Mouse (Mus musculus) lung, postnatal 4 days (tissue): Measurements from ENCODE around the gene Spindoc.

Source experiments
- DNase-seq, 2 experiments: peaks; one replicate each; pipeline ENCODE4 v3.0.0; 2021

Spindoc gene

GRCm38 (mm10) chr19:7382903-7383865 lies at the start of gene Spindoc:
Spindoc (minus strand) TSS chr19:7382994.
- peak; percentile 98 to 99 for DNase-seq

- DNase-seq: no peak
Observed at GRCm38 (mm10) chr19:7425398-7425775, 42.6 kb upstream of the Spindoc start.

GRCm38 (mm10) chr19:7424590-7425397 lies 42.0 kb upstream of the Spindoc start:
- DNase-seq: no peak

- no peak for DNase-seq
Observed at GRCm38 (mm10) chr19:7424131-7424530, 41.3 kb upstream of the Spindoc start.

- no peak for DNase-seq
Observed at GRCm38 (mm10) chr19:7423656-7424030, 40.8 kb upstream of the Spindoc start.

GRCm38 (mm10) chr19:7423028-7423655 lies 40.3 kb upstream of the Spindoc start:
- DNase-seq: peak; percentile 94 to 97

- peak in 1 of 2 experiments; percentile 25 for DNase-seq
Observed at GRCm38 (mm10) chr19:7422656-7423027, 39.8 kb upstream of the Spindoc start.

- DNase-seq: peak; percentile 58 to 83
Observed at GRCm38 (mm10) chr19:7421602-7422591, 39.1 kb upstream of the Spindoc start.

GRCm38 (mm10) chr19:7420841-7421601 lies 38.2 kb upstream of the Spindoc start:
- peak in 1 of 2 experiments; percentile 30 for DNase-seq

GRCm38 (mm10) chr19:7420108-7420507 lies 37.3 kb upstream of the Spindoc start:
- peak in 1 of 2 experiments; percentile 24 for DNase-seq

- DNase-seq: peak in 1 of 2 experiments; percentile 46
Observed at GRCm38 (mm10) chr19:7419134-7419533, 36.3 kb upstream of the Spindoc start.

- DNase-seq: peak; percentile 90 to 92
Observed at GRCm38 (mm10) chr19:7417911-7418849, 35.4 kb upstream of the Spindoc start.

GRCm38 (mm10) chr19:7416834-7417735 lies 34.3 kb upstream of the Spindoc start, which contains the start of gene 2700081O15Rik:
2700081O15Rik (plus strand) TSS chr19:7417625.
- DNase-seq: peak; percentile 78 to 86

- DNase-seq: peak in 1 of 2 experiments; percentile 20
Observed at GRCm38 (mm10) chr19:7415916-7416833, 33.4 kb upstream of the Spindoc start.

GRCm38 (mm10) chr19:7412361-7412760 lies 29.6 kb upstream of the Spindoc start:
- no peak for DNase-seq

- DNase-seq: no peak
Observed at GRCm38 (mm10) chr19:7404623-7405229, 21.9 kb upstream of the Spindoc start.

- DNase-seq: peak; percentile 41 to 74
Observed at GRCm38 (mm10) chr19:7400635-7401034, 17.8 kb upstream of the Spindoc start.
